Mouse (Mus musculus) midbrain, embryonic 14.5 days (tissue): ENCODE results near the gene Ipp. TPM values are rescaled to one million over a fixed set of nuclear protein-coding genes. Genes with fewer than 3 reads are reported as not detected.

Experiments used
- ATAC-seq: fragments of 200-750 bp; cut with Nextera tagmentation; 2 replicates; pipeline ENCODE4 v1.8.0; 2017; ENCODE audit warnings: moderate number of reproducible peaks, moderate library complexity; ENCODE audit not compliant: low FRiP score, low TSS enrichment
- DNase-seq: peaks from one replicate; pipeline ENCODE4 v3.0.0-alpha.2; 2015
- H3K27ac ChIP-seq: fragments of 300-500 bp; sonication (generic); replicated peaks from 2 replicates; pipeline ENCODE4 v1.5.1; 2014; ENCODE audit warnings: mild to moderate bottlenecking, low read depth, low read length, moderate library complexity
- H3K27me3 ChIP-seq: fragments of 300-500 bp; sonication (generic); 2 replicates; pipeline ENCODE4 v1.6.1; 2014; ENCODE audit warnings: low read length, control low read depth, mixed read lengths; ENCODE audit not compliant: control insufficient read depth, insufficient read depth
- H3K36me3 ChIP-seq: fragments of 300-500 bp; sonication (generic); 2 replicates; pipeline ENCODE4 v1.6.1; 2014; ENCODE audit warnings: low read length, control low read depth; ENCODE audit not compliant: control insufficient read depth, insufficient read depth
- H3K4me1 ChIP-seq: fragments of 300-500 bp; sonication (generic); 2 replicates; pipeline ENCODE4 v1.6.1; 2014; ENCODE audit warnings: mild to moderate bottlenecking, antibody characterized with exemption, low read length, control low read depth; ENCODE audit not compliant: control insufficient read depth, insufficient read depth
- H3K4me2 ChIP-seq: fragments of 300-500 bp; sonication (generic); 2 replicates; pipeline ENCODE4 v1.6.1; 2014; ENCODE audit warnings: mild to moderate bottlenecking, low read length, moderate library complexity
- H3K4me3 ChIP-seq: fragments of 300-500 bp; sonication (generic); replicated peaks from 2 replicates; pipeline ENCODE4 v1.5.1; 2014; ENCODE audit warnings: low read depth, low read length
- H3K9ac ChIP-seq: fragments of 300-500 bp; sonication (generic); replicated peaks from 2 replicates; pipeline ENCODE4 v1.6.1; 2014; ENCODE audit warnings: mild to moderate bottlenecking, low read length, moderate library complexity
- H3K9me3 ChIP-seq: fragments of 300-500 bp; sonication (generic); 2 replicates; pipeline ENCODE4 v1.6.1; 2016; ENCODE audit warnings: low read length, control low read depth, mixed read lengths; ENCODE audit not compliant: control insufficient read depth
- WGBS: fragments of 180-500 bp; shearing (Covaris S2); extraction: QIAGEN DNeasy Blood & Tissue Kit; methylation state at CpG from one replicate; pipeline ENCODE4 v1.1.7; 2014; 5-methylcytosine and 5-hydroxymethylcytosine counted together
- polyA plus RNA-seq: library from polyadenylated mRNA; unstranded; fragments of >200 nt; fragmentation: Nextera tagmentation; extraction: Ambion mirVana; gene quantifications from 2 replicates; pipeline ENCODE4 v1.2.1, GENCODE M21; 2014

Gene Ipp
- polyA plus RNA-seq, 1 experiment from 2014 or later, result 4.5 TPM

GRCm38 (mm10) chr4:116555413-116556300, 48.3 kb downstream of the Ipp start, which contains the start of gene Tmem69:
Gene Tmem69, minus strand, starts transcription at chr4:116555936.
- peak; percentile 91 for DNase-seq
- 3% methylated on average over 23 of the region's 23 CpGs for WGBS
- H3K27me3 ChIP-seq, result no peaks in the 10 kb centered on the region
- H3K4me2 ChIP-seq, result peak within 1 kb of the TSS; percentile 77
- H3K9ac ChIP-seq, result peak within 1 kb of the TSS; percentile 72
- peaks cover 14% of the 10 kb centered on the region for H3K4me1 ChIP-seq
- no peaks in the 10 kb centered on the region for H3K9me3 ChIP-seq
- peak within 1 kb of the TSS; percentile 64 for H3K4me3 ChIP-seq
- peaks cover 18% of the 10 kb centered on the region for H3K36me3 ChIP-seq
- ATAC-seq, result no peak
- peak within 1 kb of the TSS; percentile 89 for H3K27ac ChIP-seq

GRCm38 (mm10) chr4:116556561-116557305, 49.4 kb downstream of the Ipp start:
- Histone ChIP-seq H3K36me3 (peaks cover 18% of the 10 kb centered on the region), H3K27ac (peak overlapping the region; percentile 89), H3K9ac (peak overlapping the region; percentile 72), H3K27me3 (no peaks in the 10 kb centered on the region), H3K4me3 (peak overlapping the region; percentile 64), H3K4me2 (peak overlapping the region; percentile 77), H3K9me3 (no peaks in the 10 kb centered on the region), H3K4me1 (peaks cover 14% of the 10 kb centered on the region)
- peak; percentile 97 for DNase-seq
- peak; percentile 96 for ATAC-seq
- under 1% methylated on average over 28 of the region's 28 CpGs for WGBS

GRCm38 (mm10) chr4:116557306-116558121, 50.2 kb downstream of the Ipp start, which contains the start of gene Gpbp1l1:
Gene Gpbp1l1, plus strand, starts transcription at chr4:116557658.
- H3K4me2 ChIP-seq, result peak within 1 kb of the TSS; percentile 77
- H3K9ac ChIP-seq, result peak within 1 kb of the TSS; percentile 72
- under 1% methylated on average over 78 of the region's 78 CpGs for WGBS
- no peaks in the 10 kb centered on the region for H3K27me3 ChIP-seq
- H3K4me3 ChIP-seq, result peak within 1 kb of the TSS; percentile 64
- peak; percentile 97 for ATAC-seq
- peak; percentile 98 for DNase-seq
- H3K9me3 ChIP-seq, result no peaks in the 10 kb centered on the region
- H3K27ac ChIP-seq, result peak within 1 kb of the TSS; percentile 89
- H3K36me3 ChIP-seq, result peaks cover 14% of the 10 kb centered on the region
- H3K4me1 ChIP-seq, result peaks cover 14% of the 10 kb centered on the region

- Histone ChIP-seq H3K9me3 (no peaks in the 10 kb centered on the region), H3K36me3 (peaks cover 9% of the 10 kb centered on the region), H3K27me3 (no peaks in the 10 kb centered on the region), H3K4me1 (peaks cover 14% of the 10 kb centered on the region), H3K4me3 (peak overlapping the region; percentile 64), H3K9ac (peak overlapping the region; percentile 72), H3K4me2 (peak overlapping the region; percentile 77), H3K27ac (no peak overlapping the region)
- no peak for ATAC-seq
- DNase-seq, result no peak
- 6% methylated on average over 15 of the region's 15 CpGs for WGBS
Observed at GRCm38 (mm10) chr4:116558151-116558882, 51.0 kb downstream of the Ipp start.

Other genes starting within 250 kb of the Ipp start
- gene Mast2, start 43.4 kb upstream of the Ipp start, polyA plus RNA-seq, result 65.0 and 83.6 TPM in 2 replicates
- gene Tmem69, start 48.4 kb downstream of the Ipp start, polyA plus RNA-seq, result 27.1 and 33.3 TPM in 2 replicates
- 18.8 and 27.6 TPM in 2 replicates for gene Gpbp1l1, start 50.1 kb downstream of the Ipp start, polyA plus RNA-seq
- gene Ccdc17, start 89.1 kb downstream of the Ipp start, polyA plus RNA-seq, result 5.4 and 5.9 TPM in 2 replicates
- gene Nasp, start 120.4 kb downstream of the Ipp start, polyA plus RNA-seq, result 94.4 and 110 TPM in 2 replicates
- gene Akr1a1, start 144.1 kb downstream of the Ipp start, polyA plus RNA-seq, result 638 and 660 TPM in 2 replicates
- 378 and 430 TPM in 2 replicates for gene Prdx1, start 178.0 kb downstream of the Ipp start, polyA plus RNA-seq
- 16.3 and 20.6 TPM in 2 replicates for gene Mmachc, start 200.9 kb downstream of the Ipp start, polyA plus RNA-seq
- 11.4 and 13.1 TPM in 2 replicates for gene Ccdc163, start 201.0 kb downstream of the Ipp start, polyA plus RNA-seq
- gene Tesk2, start 213.4 kb downstream of the Ipp start, polyA plus RNA-seq, result 1.9 and 3.2 TPM in 2 replicates